Mouse (Mus musculus) hindbrain, embryonic 12.5 days (tissue): Measurements from ENCODE around the gene Cyp4a30b. TPM values are rescaled to one million over a fixed set of nuclear protein-coding genes. Genes with fewer than 3 reads are reported as not detected.
"Not testable (repeated sequence)": the region's sequence is repeated elsewhere in the genome, so short reads cannot be mapped to it uniquely, and the experiment has no call there.

Experiments used
- ATAC-seq: fragments of 200-750 bp; cut with Nextera tagmentation; 2 replicates; pipeline ENCODE4 v1.8.0; 2017; ENCODE audit warnings: moderate TSS enrichment; ENCODE audit not compliant: low FRiP score
- H3K27ac ChIP-seq: fragments of 300-500 bp; sonication (generic); 2 replicates; pipeline ENCODE4 v1.5.1; 2016; ENCODE audit warnings: mild to moderate bottlenecking
- H3K27me3 ChIP-seq: fragments of 300-500 bp; sonication (generic); 2 replicates; pipeline ENCODE4 v1.6.1; 2016; ENCODE audit warnings: mild to moderate bottlenecking
- H3K36me3 ChIP-seq: fragments of 300-500 bp; sonication (generic); 2 replicates; pipeline ENCODE4 v1.6.1; 2016; ENCODE audit warnings: mild to moderate bottlenecking
- H3K4me1 ChIP-seq: fragments of 300-500 bp; sonication (generic); 2 replicates; pipeline ENCODE4 v1.6.1; 2016
- H3K4me2 ChIP-seq: fragments of 300-500 bp; sonication (generic); replicated peaks from 2 replicates; pipeline ENCODE4 v1.6.1; 2016; ENCODE audit warnings: mild to moderate bottlenecking
- H3K4me3 ChIP-seq: fragments of 300-500 bp; sonication (generic); 2 replicates; pipeline ENCODE4 v1.5.1; 2016; ENCODE audit warnings: mild to moderate bottlenecking
- H3K9ac ChIP-seq: fragments of 300-500 bp; sonication (generic); 2 replicates; pipeline ENCODE4 v1.6.1; 2016; ENCODE audit warnings: mild to moderate bottlenecking, moderate library complexity
- H3K9me3 ChIP-seq: fragments of 300-500 bp; sonication (generic); replicated peaks from 2 replicates; pipeline ENCODE4 v1.6.1; 2016; ENCODE audit warnings: mild to moderate bottlenecking
- WGBS: fragments of 180-500 bp; shearing (Covaris S2); methylation state at CpG from one replicate; pipeline ENCODE4 v1.1.7; 2016; 5-methylcytosine and 5-hydroxymethylcytosine counted together
- polyA plus RNA-seq: library from polyadenylated mRNA; unstranded; fragments of >200 nt; fragmentation: Nextera tagmentation; extraction: Ambion mirVana; gene quantifications from 2 replicates; pipeline ENCODE4 v1.2.1, GENCODE M21; 2016

Cyp4a30b gene
- polyA plus RNA-seq: not detected in 2 replicates

DNA sequence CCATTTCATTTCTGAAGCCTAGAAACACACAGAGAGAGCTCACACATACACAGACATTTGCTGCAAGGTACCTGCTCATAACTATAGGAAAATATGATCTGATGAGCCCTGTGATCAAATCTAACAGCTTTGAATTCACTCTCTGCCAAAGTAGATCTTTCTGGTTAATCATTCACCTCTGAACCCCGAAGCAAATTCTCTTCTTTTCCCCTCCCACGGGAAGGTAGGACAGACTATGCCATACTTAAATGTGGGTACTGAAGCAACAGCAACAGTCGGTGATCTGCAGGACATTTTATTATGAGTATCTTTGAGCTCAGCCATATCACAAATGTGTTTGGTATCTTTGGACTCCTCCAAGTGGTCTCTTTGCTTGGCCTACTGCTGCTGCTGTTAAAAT is at the start of gene Cyp4a30b:
Cyp4a30b (plus strand) TSS at position 301 of the 400 bp plus-strand sequence.
- ATAC-seq: no peak
- H3K4me2 ChIP-seq: no peak within 1 kb of the TSS
- H3K36me3 ChIP-seq: no peaks in the 10 kb centered on the region
- no peak within 1 kb of the TSS for H3K27ac ChIP-seq
- WGBS: 82% methylated on average over 3 of the region's 3 CpGs
- no peaks in the 10 kb centered on the region for H3K4me1 ChIP-seq
- H3K27me3 ChIP-seq: no peaks in the 10 kb centered on the region
- H3K9me3 ChIP-seq: no peaks in the 10 kb centered on the region
- no peak within 1 kb of the TSS for H3K9ac ChIP-seq
- H3K4me3 ChIP-seq: no peak within 1 kb of the TSS

DNA sequence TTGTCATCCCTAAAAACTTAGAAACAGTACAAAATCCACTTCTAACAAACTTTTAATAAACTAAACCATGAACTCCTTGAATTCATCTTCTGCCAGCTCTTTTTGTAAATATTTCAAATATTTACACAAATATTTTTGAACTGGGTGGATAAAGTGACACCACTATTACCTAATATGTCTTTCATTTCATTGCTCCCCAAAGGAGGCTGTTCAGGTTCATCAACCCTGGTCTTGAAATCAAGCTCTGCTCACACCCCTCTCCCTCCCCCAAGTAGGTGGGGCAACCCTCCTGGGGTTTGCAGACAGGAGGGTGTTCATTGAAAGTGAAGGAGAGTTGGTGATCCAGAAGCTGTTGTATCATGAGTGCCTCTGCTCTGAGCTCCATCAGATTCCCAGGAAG is 41.1 kb upstream of the Cyp4a30b start, which contains the start of gene Cyp4a12b:
Cyp4a12b (plus strand) TSS at position 301 of the 400 bp plus-strand sequence.
- H3K27ac ChIP-seq, ATAC-seq, H3K9me3 ChIP-seq, H3K36me3 ChIP-seq, H3K4me1 ChIP-seq, H3K27me3 ChIP-seq, H3K4me3 ChIP-seq, H3K4me2 ChIP-seq, H3K9ac ChIP-seq: not testable (repeated sequence)

DNA sequence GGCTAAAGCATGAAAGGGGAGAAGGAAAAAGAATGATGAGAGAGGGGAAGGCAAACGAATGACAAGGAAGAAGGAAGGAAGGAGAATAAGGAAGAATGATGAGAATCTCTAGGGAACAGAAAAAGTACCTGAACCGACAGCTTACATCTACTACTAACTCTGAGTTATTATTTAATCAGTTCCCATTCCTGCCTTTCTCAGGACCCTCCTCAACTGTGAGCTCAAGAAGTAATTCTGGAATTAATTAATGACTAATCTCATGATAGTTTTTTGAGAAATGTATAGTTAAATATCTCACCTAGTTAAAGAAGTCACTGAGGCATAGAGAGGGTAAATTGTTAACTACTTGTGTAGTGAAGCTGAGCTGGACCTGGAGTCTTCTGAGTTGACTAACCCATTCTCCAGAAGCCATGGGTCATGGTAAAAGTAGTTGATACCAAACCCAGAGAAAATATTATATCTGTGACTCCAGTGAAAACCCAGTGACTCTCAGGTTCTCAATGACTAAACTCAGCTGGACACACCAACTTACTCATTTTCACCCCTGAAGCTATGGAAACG is 1.7 kb upstream of the Cyp4a30b start:
- Histone ChIP-seq H3K4me3 (no peak overlapping the region), H3K9ac (no peak overlapping the region), H3K4me1 (no peaks in the 10 kb centered on the region), H3K9me3 (no peaks in the 10 kb centered on the region), H3K4me2 (no peak overlapping the region), H3K27ac (no peak overlapping the region), H3K36me3 (no peaks in the 10 kb centered on the region), H3K27me3 (no peaks in the 10 kb centered on the region)
- no peak for ATAC-seq
- WGBS: 85% methylated on average over 3 of the region's 3 CpGs

DNA sequence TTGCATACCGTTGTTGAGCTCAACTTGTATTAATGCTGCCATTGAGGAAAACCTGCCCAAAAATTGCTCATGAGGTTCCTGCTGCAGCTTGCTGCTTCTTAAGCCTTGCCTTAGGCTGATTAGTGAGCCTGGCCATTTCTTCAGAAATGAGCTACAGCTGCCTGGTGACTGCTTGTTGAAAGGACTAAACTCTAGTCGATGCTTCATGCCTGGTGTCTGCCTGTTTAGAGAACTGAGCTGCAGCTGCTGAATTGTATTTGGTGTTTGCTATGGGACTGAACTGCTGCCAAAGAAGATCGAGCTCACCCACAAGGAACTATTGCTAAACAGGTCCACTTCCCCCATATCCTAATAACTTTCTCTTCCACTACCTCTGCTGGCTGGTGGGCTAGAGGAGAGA is 21.2 kb downstream of the Cyp4a30b start:
- not testable (repeated sequence) for H3K4me1 ChIP-seq, H3K36me3 ChIP-seq, H3K4me2 ChIP-seq, H3K27me3 ChIP-seq, H3K9ac ChIP-seq, H3K27ac ChIP-seq, H3K9me3 ChIP-seq, ATAC-seq, H3K4me3 ChIP-seq
- WGBS: 81% methylated on average over 3 of the region's 3 CpGs

- not testable (repeated sequence) for H3K4me1 ChIP-seq, H3K9ac ChIP-seq, H3K27me3 ChIP-seq, H3K4me3 ChIP-seq, H3K9me3 ChIP-seq, H3K27ac ChIP-seq, ATAC-seq, H3K36me3 ChIP-seq, H3K4me2 ChIP-seq
These were observed 23.6 kb downstream of the Cyp4a30b start for GRCm38 (mm10) chr4:115476051-115476450.

- ATAC-seq: no peak
- Histone ChIP-seq H3K4me1 (no peaks in the 10 kb centered on the region), H3K9me3 (no peaks in the 10 kb centered on the region), H3K27me3 (no peaks in the 10 kb centered on the region), H3K4me3 (no peak overlapping the region), H3K36me3 (no peaks in the 10 kb centered on the region), H3K4me2 (no peak overlapping the region), H3K27ac (no peak overlapping the region), H3K9ac (no peak overlapping the region)
- WGBS: 72% methylated on average over 6 of the region's 6 CpGs
These were observed 28.7 kb downstream of the Cyp4a30b start for GRCm38 (mm10) chr4:115481006-115481652.

- no peaks in the 10 kb centered on the region for H3K9me3 ChIP-seq
- 79% methylated on average over 1 of the region's 1 CpGs for WGBS
- no peaks in the 10 kb centered on the region for H3K36me3 ChIP-seq
- no peak within 1 kb of the TSS for H3K9ac ChIP-seq
- H3K4me1 ChIP-seq: no peaks in the 10 kb centered on the region
- no peak within 1 kb of the TSS for H3K27ac ChIP-seq
- no peaks in the 10 kb centered on the region for H3K27me3 ChIP-seq
- no peak within 1 kb of the TSS for H3K4me2 ChIP-seq
- no peak within 1 kb of the TSS for H3K4me3 ChIP-seq
- no peak for ATAC-seq
These were observed 43.6 kb downstream of the Cyp4a30b start, which contains the start of gene Cyp4a14 for GRCm38 (mm10) chr4:115496001-115496400. TSS of gene Cyp4a14 (minus strand) at chr4:115496142.

DNA sequence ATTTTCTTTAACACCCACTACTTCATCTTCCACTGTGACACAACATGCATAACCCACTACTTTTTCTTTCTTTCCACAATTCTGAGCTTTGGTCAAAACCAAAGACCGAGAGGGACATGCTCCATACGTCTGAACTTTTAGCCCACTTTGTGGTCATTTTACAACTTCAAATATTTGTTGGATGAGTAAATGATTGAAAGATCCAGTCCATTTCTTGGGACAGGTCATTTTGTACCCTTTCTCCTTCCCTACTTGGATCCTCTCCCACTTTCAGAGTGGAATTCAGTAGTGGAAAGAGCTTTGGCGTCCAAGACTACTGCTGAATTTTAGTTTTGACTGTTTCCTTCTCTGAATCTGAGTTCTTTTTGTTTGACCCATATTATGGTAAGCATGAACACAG is 45.1 kb downstream of the Cyp4a30b start:
- Histone ChIP-seq H3K27ac (no peak overlapping the region), H3K27me3 (no peaks in the 10 kb centered on the region), H3K4me3 (no peak overlapping the region), H3K36me3 (no peaks in the 10 kb centered on the region), H3K9me3 (no peaks in the 10 kb centered on the region), H3K4me2 (no peak overlapping the region), H3K4me1 (no peaks in the 10 kb centered on the region), H3K9ac (no peak overlapping the region)
- 94% methylated on average over 3 of the region's 3 CpGs for WGBS
- ATAC-seq: no peak

GRCm38 (mm10) chr4:115513964-115514363 is 61.6 kb downstream of the Cyp4a30b start:
- H3K4me2 ChIP-seq, H3K27ac ChIP-seq, H3K4me3 ChIP-seq, H3K9ac ChIP-seq, H3K9me3 ChIP-seq, H3K36me3 ChIP-seq, ATAC-seq, H3K4me1 ChIP-seq, H3K27me3 ChIP-seq: not testable (repeated sequence)

DNA sequence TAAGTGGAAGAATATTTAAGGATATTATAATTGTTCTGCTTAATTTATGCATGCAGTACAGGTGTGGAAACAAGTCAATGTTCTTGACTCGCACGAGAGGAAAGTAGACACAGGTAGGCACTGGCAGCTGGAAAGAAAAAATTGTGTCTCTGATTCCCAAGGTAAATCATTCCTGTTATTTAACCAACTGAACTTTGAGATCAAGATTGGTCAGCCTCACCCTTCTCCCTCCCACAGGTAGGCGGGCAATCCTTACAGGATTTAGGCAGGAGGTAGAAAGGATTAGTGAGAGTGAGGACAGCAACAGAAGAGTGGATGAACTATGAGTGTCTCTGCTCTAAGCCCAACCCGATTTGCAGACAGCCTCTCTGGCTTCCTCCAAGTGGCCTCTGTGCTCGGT is 65.6 kb downstream of the Cyp4a30b start, which contains the start of gene Cyp4a10:
Cyp4a10 (plus strand) TSS at position 265 of the 400 bp plus-strand sequence.
- H3K9ac ChIP-seq, H3K4me3 ChIP-seq, H3K36me3 ChIP-seq, H3K27me3 ChIP-seq, ATAC-seq, H3K4me2 ChIP-seq, H3K9me3 ChIP-seq, H3K27ac ChIP-seq, H3K4me1 ChIP-seq: not testable (repeated sequence)
- WGBS: 83% methylated on average over 5 of the region's 5 CpGs

DNA sequence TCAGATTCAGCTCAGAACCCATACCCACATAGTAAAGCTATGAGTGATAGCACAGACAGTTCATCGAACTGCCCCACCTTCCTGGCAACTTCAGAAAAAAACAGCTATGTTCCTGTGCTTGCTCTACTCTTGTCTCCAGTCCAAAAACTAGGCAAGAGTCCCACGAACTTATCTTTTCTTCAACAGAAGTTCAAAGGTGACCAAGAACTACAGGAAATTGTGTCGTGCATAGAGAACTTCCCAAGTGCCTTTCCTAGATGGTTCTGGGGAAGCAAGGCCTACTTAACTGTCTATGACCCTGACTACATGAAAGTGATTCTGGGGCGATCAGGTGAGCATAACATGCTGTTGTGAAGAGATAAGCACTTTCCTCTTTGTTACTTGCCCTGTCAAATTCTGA is 67.0 kb downstream of the Cyp4a30b start:
- Histone ChIP-seq H3K4me2 (no peak overlapping the region), H3K9me3 (no peaks in the 10 kb centered on the region), H3K27ac (no peak overlapping the region), H3K36me3 (no peaks in the 10 kb centered on the region), H3K4me3 (no peak overlapping the region), H3K4me1 (no peaks in the 10 kb centered on the region), H3K27me3 (no peaks in the 10 kb centered on the region), H3K9ac (no peak overlapping the region)
- 80% methylated on average over 4 of the region's 4 CpGs for WGBS
- ATAC-seq: no peak
